Mouse (Mus musculus): ENCODE results near the gene Ten1.

The Ten1 gene

DNA sequence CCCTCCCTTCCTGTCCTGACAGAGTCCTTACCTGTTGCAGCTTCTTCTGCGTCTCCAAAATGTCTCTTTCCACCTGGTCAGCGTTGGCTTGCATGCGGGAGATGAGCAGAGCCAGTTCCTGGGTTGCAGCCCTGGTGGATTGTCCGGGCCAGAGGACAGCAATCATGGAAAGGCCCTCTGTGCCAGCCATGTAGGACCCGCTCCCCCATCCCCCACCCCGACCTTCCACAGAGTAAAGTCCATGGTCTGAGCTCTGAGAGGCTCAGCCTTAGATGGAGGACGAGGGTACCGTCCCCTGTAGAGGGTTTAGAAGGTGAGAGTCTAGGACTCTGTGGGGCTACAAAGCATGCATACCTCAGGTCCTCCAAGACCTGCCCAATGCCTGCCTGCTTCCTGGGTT lies 36.2 kb downstream of the Ten1 start:
- DNase-seq (ENCODE audit: low read depth, low spot score): no peak

DNA sequence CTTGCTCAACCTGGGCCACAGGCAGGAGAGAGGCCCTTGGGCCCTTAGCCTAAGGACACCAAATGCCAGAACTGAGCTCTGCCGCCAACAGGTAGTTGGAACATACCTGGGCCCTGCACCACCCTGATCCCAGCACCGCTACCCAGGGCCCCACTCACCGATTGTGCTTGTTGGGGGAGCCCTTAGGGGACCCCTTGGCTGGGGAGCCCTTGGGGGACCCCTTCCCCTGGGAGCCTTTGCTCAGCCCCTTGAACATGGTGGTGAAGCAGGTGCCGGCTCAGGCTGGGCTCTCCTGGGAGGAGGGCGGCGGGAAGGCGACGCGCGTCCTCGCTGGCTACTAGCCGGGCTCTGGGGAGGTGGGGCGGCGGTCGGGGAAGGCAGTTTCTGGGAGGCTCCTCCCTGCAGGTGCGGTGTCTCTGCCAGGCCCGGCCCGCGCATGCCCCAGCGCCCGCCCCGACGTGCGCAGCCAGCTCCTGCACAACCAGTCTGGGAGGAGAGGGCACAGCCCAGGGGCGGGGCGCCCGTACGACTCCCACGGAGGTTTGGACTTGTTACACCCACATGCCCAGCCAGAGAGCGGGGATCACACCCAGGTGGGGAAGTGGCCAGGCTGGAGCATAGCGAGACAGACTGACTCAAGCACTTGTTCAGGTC lies 39.2 kb downstream of the Ten1 start, which contains the start of gene Evpl:
Gene Evpl (minus strand): TSS at position 336 of the 654 bp plus-strand sequence.
- DNase-seq (ENCODE audit: low read depth, low spot score): no peak

DNA sequence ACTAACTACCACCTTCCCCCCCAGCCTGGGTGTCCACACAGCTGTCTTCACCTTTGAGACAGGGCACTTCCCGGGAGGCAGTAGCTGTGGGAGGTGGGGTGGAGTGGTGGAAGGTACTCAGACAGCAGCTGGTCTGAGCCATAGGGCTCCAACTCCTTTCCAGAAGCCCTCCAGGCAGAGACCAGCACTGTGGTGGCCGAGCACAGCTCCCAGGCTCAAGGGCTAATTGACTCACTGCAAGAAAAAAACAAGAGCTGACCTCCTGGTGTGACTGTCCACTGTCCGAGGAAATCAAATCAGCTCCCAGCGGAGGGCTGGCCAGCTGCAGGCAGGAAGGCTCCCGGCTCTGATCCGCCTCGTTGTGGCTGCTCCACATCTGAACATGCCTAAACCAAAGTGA lies 41.1 kb downstream of the Ten1 start:
- DNase-seq (ENCODE audit: low read depth, low spot score): no peak

DNA sequence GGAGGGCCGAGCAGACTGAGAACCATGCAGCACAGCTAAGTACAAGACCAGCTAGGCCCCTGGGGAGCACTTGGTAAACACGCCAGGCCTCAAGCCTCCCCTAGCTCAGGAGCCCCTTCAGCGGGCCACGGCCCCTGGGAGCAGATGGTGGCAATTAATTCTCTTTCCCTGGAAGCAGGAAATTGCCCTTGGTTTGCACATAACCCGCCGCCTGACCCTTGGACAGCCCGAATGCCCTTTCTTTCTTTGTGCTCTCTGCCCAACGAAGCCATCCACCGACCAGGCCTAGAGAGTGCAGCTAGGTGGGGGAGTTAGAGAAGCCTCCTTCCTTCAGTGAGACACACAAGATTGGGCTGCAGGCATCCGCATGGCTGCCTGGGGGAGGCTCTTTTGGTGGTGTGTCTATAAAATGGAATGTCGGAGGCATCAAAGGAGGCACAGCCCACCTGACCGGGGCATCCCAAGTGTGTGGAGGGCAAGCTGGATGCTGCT lies 43.1 kb downstream of the Ten1 start:
- no peak for DNase-seq (ENCODE audit: low read depth, low spot score)

DNA sequence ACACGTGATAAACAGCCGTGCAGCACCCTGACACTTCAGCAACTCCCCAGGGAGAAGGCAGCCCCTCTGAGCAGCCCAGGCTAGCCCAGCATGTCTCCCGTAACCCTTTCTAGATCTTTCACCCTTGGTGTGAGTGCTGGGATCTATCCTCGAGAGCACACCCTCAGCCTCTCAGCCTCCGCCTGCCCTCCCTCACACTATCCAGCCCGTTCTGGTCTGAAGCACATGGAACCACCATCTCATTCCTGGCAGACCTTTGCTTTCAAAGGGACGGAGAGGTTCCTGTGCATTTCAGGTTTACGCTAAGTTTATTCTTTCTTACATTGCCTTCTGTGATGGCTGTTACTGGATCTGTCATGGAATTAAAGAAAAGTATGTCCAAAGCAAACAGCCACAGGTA lies 45.9 kb downstream of the Ten1 start:
- DNase-seq (ENCODE audit: low read depth, low spot score): no peak

DNA sequence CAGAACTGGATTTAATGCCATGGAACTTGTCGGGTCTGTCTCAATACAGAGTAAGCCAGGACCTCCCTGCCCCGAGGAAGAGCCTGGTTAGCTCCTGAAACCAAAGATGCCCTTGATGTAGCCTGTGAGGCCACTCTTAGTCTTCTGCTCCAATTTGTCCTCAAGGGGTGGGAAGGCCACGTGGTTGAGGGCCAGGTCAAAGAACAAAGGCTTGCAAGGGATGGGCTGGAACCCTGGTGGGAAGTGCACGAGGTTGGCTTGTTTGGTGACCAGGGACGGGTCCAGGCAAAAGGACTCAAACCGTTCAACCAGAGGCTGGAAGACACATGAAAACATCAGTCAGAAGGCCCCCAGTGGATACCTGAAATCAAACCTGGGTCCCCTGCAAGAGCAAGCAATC lies 47.0 kb downstream of the Ten1 start:
- no peak for DNase-seq (ENCODE audit: low read depth, low spot score)

DNA sequence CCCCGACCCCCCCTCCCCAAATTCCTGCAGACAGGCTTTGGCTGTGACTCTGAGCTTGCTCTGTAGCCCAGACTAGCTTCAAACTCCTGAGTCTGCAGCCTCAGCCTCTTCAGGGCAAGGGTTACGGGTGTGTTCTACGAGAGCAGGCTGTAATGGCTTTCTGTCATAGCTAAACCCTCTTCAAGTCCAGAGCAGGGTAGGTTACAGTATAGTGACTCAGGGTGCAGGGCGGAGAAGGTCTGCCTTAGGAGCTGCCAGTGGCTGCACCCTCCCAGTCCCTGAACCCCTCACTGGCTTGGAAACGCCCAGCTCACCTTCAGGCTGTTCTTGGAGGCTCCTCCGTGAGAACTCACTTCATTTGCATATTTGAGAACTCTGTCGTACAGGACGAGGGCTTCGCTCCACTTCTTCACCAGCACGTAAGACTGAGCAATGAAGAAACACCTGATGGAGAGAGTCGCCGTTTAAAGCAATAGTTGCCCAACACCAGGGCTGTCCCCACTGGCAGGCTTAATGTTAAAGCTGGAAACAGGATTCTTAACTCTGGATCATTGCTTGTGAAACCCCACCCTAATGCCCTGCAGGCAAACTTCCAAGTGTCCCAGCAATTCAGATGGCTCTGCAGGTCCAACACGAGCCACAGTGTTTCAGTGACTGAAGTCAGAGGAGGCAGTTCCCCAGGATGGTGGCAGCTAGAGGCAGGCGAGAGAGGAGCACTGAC lies 49.0 kb downstream of the Ten1 start:
- no peak for DNase-seq (ENCODE audit: low read depth, low spot score)

DNA sequence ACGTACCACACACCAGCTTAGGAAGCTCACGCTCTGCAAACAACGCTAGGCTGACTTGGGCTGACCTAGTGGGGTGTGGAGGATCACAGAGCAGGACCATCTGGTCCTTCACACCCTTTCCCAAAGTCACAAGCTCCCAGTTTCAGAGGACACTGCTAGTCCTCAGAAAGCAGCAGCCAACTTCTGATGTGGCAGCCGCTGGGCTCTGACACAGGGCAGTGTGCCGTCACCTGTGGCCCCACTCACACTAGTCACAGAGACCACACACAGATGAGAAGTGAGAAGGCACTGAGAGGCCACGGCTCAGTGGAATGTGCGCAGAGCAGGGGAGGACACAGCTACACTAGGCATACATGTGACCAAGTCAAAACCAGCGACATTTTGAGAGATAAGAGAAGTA lies 52.2 kb downstream of the Ten1 start:
- no peak for DNase-seq (ENCODE audit: low read depth, low spot score)

DNA sequence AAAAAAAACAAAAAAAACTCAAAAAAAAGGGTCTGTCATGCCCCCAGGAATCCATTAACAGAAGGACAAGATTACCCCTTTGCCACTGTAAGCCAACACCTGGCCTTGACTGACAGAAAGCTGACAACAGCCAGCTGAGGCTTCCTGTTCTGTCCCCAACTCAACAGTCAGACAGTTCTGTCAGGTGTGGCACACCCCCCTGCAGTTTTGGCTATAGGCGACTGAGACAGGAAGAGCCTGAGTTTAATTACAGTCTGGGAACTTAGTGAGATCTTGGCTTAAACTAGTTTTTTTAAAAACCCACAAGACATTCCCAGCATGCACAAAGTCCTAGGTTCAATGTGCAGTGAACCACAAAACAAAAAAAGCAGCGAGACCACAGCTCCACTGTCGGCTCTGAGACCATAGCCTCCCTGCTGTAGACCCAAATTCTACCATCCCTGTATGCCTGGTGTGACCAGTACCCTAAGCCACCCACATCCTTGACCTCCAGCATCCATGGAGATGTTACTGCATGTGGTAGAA lies 54.5 kb downstream of the Ten1 start:
- no peak for DNase-seq (ENCODE audit: low read depth, low spot score)

DNA sequence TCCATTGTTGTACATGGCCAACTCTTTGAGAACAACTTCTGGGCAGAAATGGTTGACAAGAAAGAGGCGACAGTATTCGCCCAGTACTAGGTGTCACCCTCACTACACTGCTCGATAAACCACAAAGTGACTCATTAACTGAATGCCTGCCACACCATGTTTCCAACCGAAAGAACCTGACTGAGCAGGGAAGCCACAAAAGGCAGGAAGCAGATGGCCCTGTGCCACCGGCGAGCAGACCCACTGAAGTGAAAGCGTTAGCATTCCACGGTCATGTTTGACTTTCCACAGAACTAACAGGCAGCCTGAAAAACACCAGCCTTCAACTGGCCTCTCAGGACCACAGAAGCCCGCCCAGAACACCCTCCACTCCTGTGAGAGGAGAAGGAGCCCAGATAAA lies 56.0 kb downstream of the Ten1 start:
- DNase-seq (ENCODE audit: low read depth, low spot score): no peak

DNA sequence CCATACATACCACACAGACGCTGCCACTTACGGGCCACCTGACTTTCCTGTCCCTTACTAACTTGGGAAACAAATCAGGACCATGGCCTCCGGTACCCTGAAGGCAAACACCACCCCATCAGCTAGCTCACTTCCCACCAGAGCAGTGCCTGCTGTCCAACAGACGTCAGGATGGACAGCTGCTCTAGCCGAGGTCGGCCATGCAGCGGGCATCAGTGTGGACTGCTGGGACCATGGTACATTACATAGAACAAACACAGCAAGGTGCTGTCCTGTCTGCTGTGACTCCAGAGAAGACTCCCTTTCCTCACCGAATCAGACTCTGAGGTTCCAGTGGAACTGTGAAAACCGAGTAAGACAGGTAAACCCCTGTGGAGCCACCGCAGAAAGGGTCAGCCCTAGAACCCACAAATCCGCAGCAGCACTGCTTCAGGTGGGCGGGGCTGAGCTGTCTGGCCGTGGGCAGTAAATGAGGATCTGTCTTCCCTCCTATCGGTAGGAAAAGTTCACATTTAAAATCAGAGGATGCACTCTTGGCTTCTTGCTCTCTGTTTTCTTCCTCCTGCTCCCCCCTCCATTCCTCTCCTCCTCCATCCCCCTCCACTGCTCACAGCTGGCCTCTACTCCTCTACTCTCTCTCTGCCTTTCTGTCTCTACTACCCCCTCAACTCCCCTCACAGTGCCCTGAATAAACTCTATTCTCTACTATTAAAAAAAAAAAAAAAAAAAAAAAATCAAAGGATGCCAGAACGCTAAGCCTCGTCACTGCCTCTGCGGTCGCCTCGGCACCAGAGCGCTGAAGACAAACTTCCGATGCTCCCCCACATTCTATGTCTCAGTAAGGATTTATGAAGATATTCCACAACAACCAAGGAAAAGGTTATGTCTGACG lies 56.7 kb downstream of the Ten1 start:
- DNase-seq (ENCODE audit: low read depth, low spot score): no peak

DNA sequence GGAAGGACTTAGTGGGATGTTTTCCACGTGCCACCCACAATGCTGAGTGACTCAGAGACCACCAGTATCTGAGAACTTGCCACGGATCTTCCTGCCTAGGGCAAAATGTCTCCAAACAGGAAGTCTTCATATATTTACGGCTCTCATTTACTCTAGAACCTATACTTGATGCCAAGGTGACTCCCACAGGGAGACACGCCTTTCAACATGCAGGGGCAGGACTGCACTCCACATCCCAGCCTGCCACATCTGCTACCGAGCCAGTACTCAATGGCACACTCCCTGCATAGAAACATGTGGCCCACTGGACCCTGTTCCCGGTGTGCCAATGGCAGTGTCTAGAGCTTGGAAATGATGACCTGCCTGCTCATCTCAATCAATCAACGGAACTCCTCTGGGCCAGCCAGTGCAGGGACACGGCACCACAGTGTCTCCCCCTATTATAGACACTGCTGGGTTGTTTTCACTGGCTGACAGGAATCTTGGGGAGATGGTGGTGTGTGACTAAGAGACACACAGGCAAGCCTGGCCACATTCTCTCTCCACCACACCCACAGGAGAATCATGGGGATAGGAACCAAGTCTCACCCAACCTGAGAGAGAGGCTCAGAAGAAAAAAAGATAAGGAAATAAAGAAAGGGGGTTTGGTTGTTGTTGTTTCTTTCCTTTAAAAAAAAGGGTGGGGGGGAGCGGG lies 57.5 kb downstream of the Ten1 start:
- no peak for DNase-seq (ENCODE audit: low read depth, low spot score)

DNA sequence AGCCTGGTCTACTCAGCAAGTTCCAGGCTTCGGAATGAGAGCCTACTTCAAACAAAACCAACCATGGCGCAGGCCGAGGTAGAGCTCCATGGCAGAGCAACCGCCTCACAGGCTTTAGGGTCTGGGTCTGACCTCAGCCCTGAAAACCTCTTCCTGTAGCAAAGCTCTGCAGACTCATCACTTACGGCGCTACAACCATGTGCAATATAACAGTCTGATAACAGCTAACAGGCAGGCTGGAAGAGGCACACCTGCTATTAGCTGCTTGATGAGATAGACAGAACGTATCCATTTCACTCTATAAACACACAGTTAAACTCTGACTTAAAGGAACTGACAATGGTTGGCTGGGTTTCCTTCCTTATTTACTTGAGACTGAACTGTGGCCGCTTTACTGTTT lies 60.8 kb downstream of the Ten1 start:
- no peak for DNase-seq (ENCODE audit: low read depth, low spot score)

DNA sequence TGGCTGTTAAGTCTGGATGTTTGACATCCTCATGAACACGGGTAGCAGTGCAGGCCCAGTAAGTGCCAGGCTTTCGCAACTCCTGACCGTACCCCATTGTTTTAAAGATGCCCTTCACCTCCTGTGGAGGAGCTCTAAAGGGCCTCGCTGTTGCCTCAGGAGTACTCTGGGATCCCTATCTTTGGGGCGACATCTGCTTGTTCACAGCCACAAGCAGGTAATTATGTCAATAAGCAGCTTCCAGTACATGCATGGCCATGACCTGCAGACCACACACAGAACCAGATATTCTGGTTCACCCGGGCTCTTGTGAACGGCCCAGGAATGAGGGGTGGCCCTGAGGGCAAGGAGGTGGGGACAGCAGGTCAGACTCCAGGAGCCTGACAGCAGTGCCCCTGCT lies 61.6 kb downstream of the Ten1 start:
- DNase-seq (ENCODE audit: low read depth, low spot score): no peak

All from embryo, embryonic 11.5 days (tissue).